Mouse (Mus musculus): ENCODE measurements around the gene Stk39. TPM values are rescaled to one million over a fixed set of nuclear protein-coding genes. Genes with fewer than 3 reads are reported as not detected.

Stk39 gene
- polyA plus RNA-seq, 1 experiment from 2014 or later = 18.3 TPM

DNA sequence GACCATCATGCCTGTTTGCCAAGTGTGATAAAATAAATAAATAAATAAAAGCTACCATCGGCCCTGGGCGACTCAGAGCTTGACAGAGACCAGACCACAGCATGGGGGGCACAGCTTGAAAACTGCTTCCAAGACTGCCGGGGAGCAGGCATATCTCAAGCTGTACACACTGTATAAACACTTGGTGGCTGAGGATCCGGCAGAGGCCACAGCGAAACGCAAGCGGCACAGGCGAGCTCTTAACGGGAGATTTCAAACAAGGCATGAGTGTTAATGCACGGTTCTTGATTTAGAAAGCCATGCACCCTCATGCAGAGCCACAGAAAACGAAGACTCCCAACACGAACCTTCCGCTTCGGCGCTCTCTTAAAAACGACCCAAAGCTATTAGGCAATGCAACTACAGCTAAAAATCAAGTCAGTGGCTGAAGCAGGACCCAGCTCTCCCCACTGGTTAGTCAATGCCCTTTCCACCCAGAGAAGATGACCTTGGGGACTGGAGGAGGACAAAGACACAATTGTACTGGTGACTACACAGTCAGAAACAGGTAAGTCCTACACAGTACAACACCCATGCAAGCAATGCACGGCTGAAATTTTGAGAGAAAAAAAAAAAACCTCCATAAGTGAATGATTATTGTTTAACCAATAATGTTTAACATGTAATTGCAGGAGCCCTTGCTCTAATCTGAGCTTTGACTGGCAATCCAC is 63.6 kb downstream of the Stk39 start:
- DNase-seq (ENCODE audit: low spot score) (no peak), ATAC-seq (replicated peaks; ENCODE audit: low FRiP score, low TSS enrichment, low read depth) (no peak)
- Histone ChIP-seq H3K36me3 (ENCODE audit: control insufficient read depth, insufficient read depth, low read length) (no peaks in the 10 kb centered on the region), H3K4me3 (ENCODE audit: low read depth, low read length) (no peak overlapping the region), H3K4me2 (ENCODE audit: low read length) (peak overlapping the region; percentile 20; the same call in 1 of the 2 replicates), H3K27ac (ENCODE audit: low read depth) (peak overlapping the region; percentile 41; the same call in 1 of the 2 replicates), H3K4me1 (replicated peaks; ENCODE audit: control insufficient read depth, insufficient read depth, low read length) (peaks cover 50% of the 10 kb centered on the region), H3K9me3 (ENCODE audit: control insufficient read depth, low read length) (no peaks in the 10 kb centered on the region), H3K9ac (ENCODE audit: low read length) (no peak overlapping the region), H3K27me3 (replicated peaks; ENCODE audit: control insufficient read depth, insufficient read depth, low read length) (no peaks in the 10 kb centered on the region)
- WGBS = 21% methylated on average over 17 of the region's 17 CpGs

DNA sequence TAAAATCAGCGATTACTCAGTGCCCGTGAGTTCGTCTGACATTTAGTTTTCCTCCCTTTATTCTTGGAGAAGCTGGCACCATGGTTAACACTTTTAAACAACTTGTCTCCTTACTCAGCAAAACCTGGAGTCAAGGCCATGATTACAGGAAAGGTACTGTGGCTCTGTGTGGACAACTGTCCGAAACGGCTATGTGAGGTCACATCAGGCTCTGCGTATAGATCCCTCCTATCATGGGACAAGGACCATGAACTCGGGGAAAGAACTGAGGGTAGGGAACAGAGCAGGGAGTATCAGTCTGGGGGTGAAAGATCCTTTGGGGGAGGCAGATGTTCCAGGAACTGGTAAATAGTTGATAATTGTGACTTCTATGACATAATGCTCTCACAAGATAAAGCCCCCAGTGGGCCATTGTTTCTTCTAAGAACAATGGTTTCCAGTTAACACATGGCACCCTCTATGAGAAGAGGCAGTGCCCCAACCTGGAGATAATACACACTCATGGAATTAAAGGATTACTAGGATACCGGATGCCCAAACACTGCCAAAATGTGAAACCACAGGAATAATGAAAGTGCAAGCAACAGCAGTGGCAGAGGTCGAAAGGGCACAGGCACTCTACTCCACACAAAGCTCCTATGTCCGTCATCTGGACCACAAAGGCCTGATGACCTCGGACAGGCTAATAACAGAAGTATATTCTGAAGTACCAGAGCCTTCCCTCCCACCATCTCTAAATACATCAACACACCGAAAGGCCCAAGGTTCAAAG is 64.7 kb downstream of the Stk39 start:
- Histone ChIP-seq H3K4me3 (ENCODE audit: low read depth, low read length) (no peak overlapping the region), H3K9me3 (ENCODE audit: control insufficient read depth, low read length) (no peaks in the 10 kb centered on the region), H3K4me1 (replicated peaks; ENCODE audit: control insufficient read depth, insufficient read depth, low read length) (peaks cover 50% of the 10 kb centered on the region), H3K27ac (ENCODE audit: low read depth) (no peak overlapping the region), H3K27me3 (replicated peaks; ENCODE audit: control insufficient read depth, insufficient read depth, low read length) (no peaks in the 10 kb centered on the region), H3K9ac (ENCODE audit: low read length) (no peak overlapping the region), H3K4me2 (ENCODE audit: low read length) (no peak overlapping the region), H3K36me3 (ENCODE audit: control insufficient read depth, insufficient read depth, low read length) (no peaks in the 10 kb centered on the region)
- ATAC-seq (replicated peaks; ENCODE audit: low FRiP score, low TSS enrichment, low read depth) (no peak), DNase-seq (ENCODE audit: low spot score) (no peak)
- 61% methylated on average over 12 of the region's 12 CpGs for WGBS

DNA sequence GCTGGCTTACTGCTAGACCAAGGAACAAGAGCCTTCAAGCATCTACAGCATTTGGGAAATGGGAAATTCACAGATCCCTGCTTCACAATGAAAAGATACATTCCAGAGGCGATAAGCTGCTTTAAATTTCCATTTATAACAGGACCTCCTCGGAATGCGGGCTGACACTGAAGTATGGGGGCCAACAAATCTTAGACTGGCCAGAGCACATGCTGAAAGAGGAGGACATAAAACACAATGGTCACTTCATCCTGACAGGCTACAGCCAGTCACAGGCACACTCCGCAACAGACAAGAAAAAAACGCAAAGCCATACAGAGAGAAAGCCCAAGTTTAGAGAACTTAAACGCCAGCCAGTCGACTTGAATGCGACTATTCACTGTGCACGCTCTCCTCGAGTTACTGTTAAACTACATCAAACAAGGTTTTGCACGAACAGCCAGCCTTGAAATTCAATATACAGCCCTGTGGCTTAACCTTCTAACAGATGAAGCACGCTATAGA is 65.4 kb downstream of the Stk39 start:
- no peak for DNase-seq (ENCODE audit: low spot score)
- no peaks in the 10 kb centered on the region for H3K36me3 ChIP-seq (ENCODE audit: control insufficient read depth, insufficient read depth, low read length)
- no peak overlapping the region for H3K4me3 ChIP-seq (ENCODE audit: low read depth, low read length)
- H3K4me1 ChIP-seq (replicated peaks; ENCODE audit: control insufficient read depth, insufficient read depth, low read length) = peaks cover 50% of the 10 kb centered on the region
- WGBS = 24% methylated on average over 12 of the region's 12 CpGs
- no peaks in the 10 kb centered on the region for H3K27me3 ChIP-seq (replicated peaks; ENCODE audit: control insufficient read depth, insufficient read depth, low read length)
- H3K9ac ChIP-seq (ENCODE audit: low read length) = no peak overlapping the region
- no peak for ATAC-seq (replicated peaks; ENCODE audit: low FRiP score, low TSS enrichment, low read depth)
- H3K4me2 ChIP-seq (ENCODE audit: low read length) = 0 out of 2 replicates have a peak overlapping the region, but pooled peaks have one; percentile 3
- no peak overlapping the region for H3K27ac ChIP-seq (ENCODE audit: low read depth)
- H3K9me3 ChIP-seq (ENCODE audit: control insufficient read depth, low read length) = no peaks in the 10 kb centered on the region

DNA sequence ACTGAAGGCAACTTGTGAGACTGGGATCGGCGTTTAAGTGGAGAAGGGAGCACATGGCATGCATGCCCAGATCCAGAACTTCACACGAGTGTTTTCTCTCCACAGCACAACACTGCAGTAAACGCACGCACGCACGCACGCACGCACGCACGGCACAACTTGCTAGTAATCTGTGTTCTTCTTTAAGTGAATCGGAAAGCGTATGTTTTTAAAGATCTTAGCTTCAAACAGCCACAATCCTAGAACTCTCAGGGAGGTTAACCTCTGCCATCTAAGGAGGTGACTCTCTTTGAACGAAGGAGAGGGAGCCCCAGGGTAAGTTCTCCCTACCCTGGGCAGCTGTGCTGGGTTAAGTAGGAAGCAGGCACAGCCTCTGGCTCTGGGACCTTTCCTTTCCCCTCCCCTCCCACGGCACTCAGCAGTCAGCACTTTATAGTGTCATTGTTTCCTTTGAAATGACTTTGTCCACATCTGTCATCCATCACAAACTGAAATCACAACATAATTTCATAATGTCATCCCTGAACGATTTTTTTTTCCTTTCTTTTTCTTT is 66.8 kb downstream of the Stk39 start:
- Histone ChIP-seq H3K4me3 (ENCODE audit: low read depth, low read length) (no peak overlapping the region), H3K27me3 (replicated peaks; ENCODE audit: control insufficient read depth, insufficient read depth, low read length) (no peaks in the 10 kb centered on the region), H3K9ac (ENCODE audit: low read length) (no peak overlapping the region), H3K36me3 (ENCODE audit: control insufficient read depth, insufficient read depth, low read length) (no peaks in the 10 kb centered on the region), H3K9me3 (ENCODE audit: control insufficient read depth, low read length) (no peaks in the 10 kb centered on the region), H3K27ac (ENCODE audit: low read depth) (no peak overlapping the region), H3K4me2 (ENCODE audit: low read length) (peak overlapping the region; percentile 22), H3K4me1 (replicated peaks; ENCODE audit: control insufficient read depth, insufficient read depth, low read length) (peaks cover 49% of the 10 kb centered on the region)
- DNase-seq (ENCODE audit: low spot score) = no peak
- WGBS = 37% methylated on average over 16 of the region's 16 CpGs
- no peak for ATAC-seq (replicated peaks; ENCODE audit: low FRiP score, low TSS enrichment, low read depth)

DNA sequence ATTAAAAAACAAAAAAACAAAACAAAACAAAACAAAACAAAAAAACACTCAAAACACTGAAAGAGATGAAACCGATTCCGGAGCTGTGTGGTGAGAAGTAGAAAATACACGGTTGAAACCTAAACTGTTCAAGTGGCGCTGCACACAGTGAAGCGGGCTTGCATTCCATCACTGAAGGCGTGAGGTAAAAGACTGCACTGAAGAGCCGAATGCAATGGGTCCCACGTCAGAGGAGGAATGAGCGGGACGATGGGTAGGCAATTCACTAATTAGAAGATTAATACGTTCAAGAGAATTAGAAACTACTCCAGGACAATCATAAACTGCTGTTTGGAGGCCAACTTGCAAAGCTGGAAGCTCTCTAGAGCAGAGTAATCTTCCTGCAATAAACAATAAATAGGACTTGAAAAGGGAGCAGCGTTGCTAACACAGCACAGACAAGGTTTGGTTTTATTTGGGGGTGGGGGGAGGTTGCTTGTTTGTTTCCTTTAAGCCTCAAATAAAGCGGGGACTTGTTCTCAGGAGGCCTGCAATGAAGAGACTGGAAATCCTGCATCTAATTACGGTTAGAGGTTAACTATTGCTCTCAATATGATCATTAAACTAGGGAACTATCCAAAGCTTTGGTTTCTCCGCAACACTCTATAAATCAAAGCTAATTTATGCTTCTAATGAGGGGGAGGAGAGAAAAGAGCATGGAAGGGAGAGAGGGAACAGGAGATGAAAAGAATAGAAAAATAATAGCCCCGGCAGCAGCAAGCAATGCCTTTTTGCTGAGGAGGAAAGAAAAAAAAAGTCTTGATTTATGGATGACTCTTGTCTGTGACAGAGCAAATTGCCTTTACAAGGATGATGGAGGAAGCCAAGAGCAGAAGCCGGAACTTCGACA is 67.5 kb downstream of the Stk39 start:
- H3K4me1 ChIP-seq (replicated peaks; ENCODE audit: control insufficient read depth, insufficient read depth, low read length) = peaks cover 43% of the 10 kb centered on the region
- H3K4me3 ChIP-seq (ENCODE audit: low read depth, low read length) = no peak overlapping the region
- H3K36me3 ChIP-seq (ENCODE audit: control insufficient read depth, insufficient read depth, low read length) = no peaks in the 10 kb centered on the region
- ATAC-seq (replicated peaks; ENCODE audit: low FRiP score, low TSS enrichment, low read depth) (no peak), DNase-seq (ENCODE audit: low spot score) (no peak)
- H3K27me3 ChIP-seq (replicated peaks; ENCODE audit: control insufficient read depth, insufficient read depth, low read length) = no peaks in the 10 kb centered on the region
- H3K27ac ChIP-seq (ENCODE audit: low read depth) = no peak overlapping the region
- no peaks in the 10 kb centered on the region for H3K9me3 ChIP-seq (ENCODE audit: control insufficient read depth, low read length)
- 44% methylated on average over 18 of the region's 18 CpGs for WGBS
- H3K9ac ChIP-seq (ENCODE audit: low read length) = no peak overlapping the region
- H3K4me2 ChIP-seq (ENCODE audit: low read length) = peak overlapping the region; percentile 22

DNA sequence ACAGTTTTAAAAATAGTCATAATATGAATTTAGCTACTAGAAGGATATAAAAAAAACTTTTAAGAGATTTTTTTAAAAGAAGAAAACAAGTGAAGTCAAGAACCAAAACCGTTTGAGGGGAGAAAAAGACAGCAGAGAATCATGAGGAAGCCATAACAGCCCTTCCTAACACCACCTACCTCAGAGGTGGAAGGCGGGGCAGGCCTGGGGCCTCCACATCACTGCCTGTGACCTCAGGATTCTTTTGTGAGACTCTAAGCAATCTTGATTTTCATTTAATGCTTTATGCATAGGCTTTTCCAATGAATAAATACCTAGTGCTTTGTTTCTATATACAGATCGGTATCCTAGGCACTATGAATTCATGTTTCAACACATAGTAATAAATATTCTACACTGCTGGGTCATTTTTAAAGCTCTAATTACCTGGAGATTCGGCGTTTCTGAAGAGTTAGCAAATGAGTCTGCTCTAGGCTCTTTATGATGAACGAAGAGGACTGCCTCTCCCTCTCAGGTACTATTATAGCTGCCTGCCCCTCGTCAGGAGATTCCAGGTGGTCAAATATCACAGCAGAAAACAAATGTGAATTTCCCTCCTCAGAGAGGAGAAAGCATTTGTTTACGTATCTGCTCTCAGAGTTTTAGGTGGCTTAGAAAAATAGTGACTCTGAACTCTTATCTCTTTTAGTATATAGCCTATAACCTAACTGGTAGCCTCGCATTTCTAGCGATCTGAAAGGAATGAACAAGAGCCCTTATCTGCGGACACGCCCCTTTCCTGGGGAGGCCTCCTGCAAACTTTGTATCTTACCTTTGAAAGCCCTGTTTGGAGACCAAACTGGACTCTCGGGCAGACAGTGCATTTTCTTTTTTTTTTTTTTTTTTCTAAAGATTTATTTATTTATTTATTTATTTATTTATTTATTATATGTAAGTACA is 78.2 kb downstream of the Stk39 start:
- no peak; the same call in 1 of the 2 replicates for ATAC-seq (replicated peaks; ENCODE audit: low FRiP score, low TSS enrichment, low read depth)
- 69% methylated on average over 13 of the region's 13 CpGs for WGBS

DNA sequence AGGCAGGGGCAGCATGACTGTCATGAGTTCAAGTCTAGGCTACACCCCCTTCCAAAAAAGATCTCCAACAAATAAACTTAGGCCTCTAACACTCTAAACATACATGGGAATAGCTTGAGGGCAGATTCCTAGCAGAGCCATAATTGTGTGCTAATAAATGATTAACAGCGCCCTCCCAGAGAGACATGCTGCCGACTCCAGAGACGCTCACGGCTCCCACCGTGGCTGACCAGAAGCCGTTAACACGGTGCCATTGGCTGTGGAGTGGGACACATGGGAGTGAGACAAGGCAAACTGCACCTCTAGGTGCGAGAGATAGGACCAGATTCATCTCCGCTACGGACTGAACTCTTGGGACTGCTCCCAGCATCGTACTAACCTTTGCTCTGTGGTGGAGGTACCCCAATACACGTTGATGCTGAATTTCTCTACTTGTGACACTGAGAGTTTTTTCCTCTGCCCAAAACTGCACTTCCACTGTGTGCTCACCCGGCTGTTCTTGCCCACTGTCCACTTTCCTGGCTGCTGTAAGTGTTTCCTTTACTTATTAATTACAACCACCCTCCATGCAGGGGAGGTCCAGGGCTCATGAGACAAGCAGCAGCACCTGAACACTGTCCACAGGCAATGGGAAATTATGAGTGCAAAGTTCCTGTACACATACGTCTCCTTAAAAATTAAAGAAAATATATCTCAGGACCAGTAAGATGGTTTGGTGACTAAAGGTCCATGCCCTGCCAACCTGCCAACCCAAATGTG is 84.1 kb downstream of the Stk39 start:
- Histone ChIP-seq H3K27ac (ENCODE audit: low read depth) (no peak overlapping the region), H3K9ac (ENCODE audit: low read length) (no peak overlapping the region), H3K27me3 (replicated peaks; ENCODE audit: control insufficient read depth, insufficient read depth, low read length) (no peaks in the 10 kb centered on the region), H3K4me3 (ENCODE audit: low read depth, low read length) (no peak overlapping the region), H3K4me2 (ENCODE audit: low read length) (no peak overlapping the region), H3K9me3 (ENCODE audit: control insufficient read depth, low read length) (no peaks in the 10 kb centered on the region), H3K36me3 (ENCODE audit: control insufficient read depth, insufficient read depth, low read length) (peaks cover 19% of the 10 kb centered on the region; the same call in 1 of the 2 replicates), H3K4me1 (replicated peaks; ENCODE audit: control insufficient read depth, insufficient read depth, low read length) (no peaks in the 10 kb centered on the region)
- 68% methylated on average over 14 of the region's 14 CpGs for WGBS
- DNase-seq (ENCODE audit: low spot score) (no peak), ATAC-seq (replicated peaks; ENCODE audit: low FRiP score, low TSS enrichment, low read depth) (peak; percentile 26; the same call in 1 of the 2 replicates)

More for the DNA sequence above, 78.2 kb downstream of the Stk39 start:
- Histone ChIP-seq H3K4me3 (ENCODE audit: low read depth, low read length) (no peak overlapping the region), H3K27me3 (replicated peaks; ENCODE audit: control insufficient read depth, insufficient read depth, low read length) (no peaks in the 10 kb centered on the region), H3K27ac (ENCODE audit: low read depth) (no peak overlapping the region), H3K4me2 (ENCODE audit: low read length) (no peak overlapping the region), H3K4me1 (replicated peaks; ENCODE audit: control insufficient read depth, insufficient read depth, low read length) (no peaks in the 10 kb centered on the region), H3K36me3 (ENCODE audit: control insufficient read depth, insufficient read depth, low read length) (peaks cover 24% of the 10 kb centered on the region; the same call in 1 of the 2 replicates), H3K9ac (ENCODE audit: low read length) (no peak overlapping the region), H3K9me3 (ENCODE audit: control insufficient read depth, low read length) (no peaks in the 10 kb centered on the region)
- DNase-seq (ENCODE audit: low spot score) = no peak

Measured in intestine, embryonic 14.5 days (tissue).